Comparison of ENCODE assay signal across 15 mouse cellular contexts in the genomic region with DNA sequence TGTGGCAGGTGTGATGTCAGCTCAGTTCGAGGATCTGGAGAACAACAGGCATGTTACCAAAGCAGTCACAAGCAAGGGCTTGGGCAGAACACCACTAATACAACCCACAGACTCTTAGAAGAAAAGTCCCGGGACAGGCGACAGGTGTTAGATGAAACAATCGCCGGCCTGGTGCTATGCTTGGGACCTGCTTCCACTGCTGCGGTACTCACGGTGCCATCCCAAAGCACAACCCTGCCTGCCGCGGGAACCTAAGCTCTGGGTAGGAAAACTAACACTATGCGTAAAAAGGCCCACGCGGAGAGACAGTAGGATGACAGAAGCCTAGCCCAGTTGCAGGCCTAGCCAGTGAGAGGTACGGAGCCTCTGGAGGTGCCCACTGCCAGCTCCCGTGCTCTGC.
"Had no signal": no experiment of that assay in that cellular context is flagged by ENCODE, and none has a peak within 500 bp of the region (broad histone marks: within the 10 kb centered on the region; RNA-seq: fewer than 3 reads in every experiment).

No protein-coding gene starts in this region.

- H3K4me2 ChIP-seq: lung, embryonic 15.5 days; midbrain, embryonic 11.5 days; midbrain, embryonic 13.5 days; neural tube, embryonic 12.5 days; stomach, embryonic 15.5 days had no signal

- H3K36me3 ChIP-seq: lung, embryonic 15.5 days; midbrain, embryonic 13.5 days; neural tube, embryonic 12.5 days; stomach, embryonic 15.5 days had no signal

- H3K27ac ChIP-seq: lung, embryonic 15.5 days; macrophage; midbrain, embryonic 13.5 days; neural tube, embryonic 12.5 days; stomach, embryonic 15.5 days; stomach, postnatal 0 days had no signal

- ATAC-seq: liver, postnatal 0 days; lung, postnatal 0 days; midbrain, embryonic 13.5 days had no signal

- H3K4me3 ChIP-seq: lung, embryonic 15.5 days; midbrain, embryonic 13.5 days; neural tube, embryonic 12.5 days; stomach, embryonic 15.5 days had no signal

- H3K9ac ChIP-seq: liver, postnatal 0 days; lung, embryonic 15.5 days; midbrain, embryonic 13.5 days; neural tube, embryonic 12.5 days; stomach, embryonic 15.5 days had no signal

- DNase-seq: liver, postnatal 0 days; lung, adult 2 months; lung, postnatal 36 days; thymus, adult 2 months; thymus, postnatal 25 days; thymus, postnatal 4 days had no signal

- H3K4me1 ChIP-seq: lung, embryonic 15.5 days; midbrain, embryonic 13.5 days; neural tube, embryonic 12.5 days; stomach, embryonic 15.5 days had no signal

- H3K9me3 ChIP-seq: lung, embryonic 15.5 days; megakaryocyte, embryonic 14.5 days; midbrain, embryonic 13.5 days; neural tube, embryonic 12.5 days; stomach, embryonic 15.5 days had no signal

- H3K27me3 ChIP-seq: lung, embryonic 15.5 days; megakaryocyte, embryonic 14.5 days; midbrain, embryonic 13.5 days; neural tube, embryonic 12.5 days; stomach, embryonic 15.5 days had no signal
